Mouse (Mus musculus) lung, postnatal 10 days (tissue): ENCODE data around the gene Degs1.
A peak's percentile ranks its signal among the peaks of the same experiment; 100 is the strongest.
"Not testable (repeated sequence)": the region's sequence is repeated elsewhere in the genome, so short reads cannot be mapped to it uniquely, and the experiment has no call there.

ENCODE experiments used
- DNase-seq: peaks from one replicate; pipeline ENCODE4 v3.0.0; 2021

Gene Degs1

GRCm38 (mm10) chr1:182282091-182283075 lies at the start of gene Degs1:
Gene Degs1 (minus strand): TSS chr1:182282804.
- peak; percentile 96 for DNase-seq

GRCm38 (mm10) chr1:182325919-182326318 lies 43.3 kb upstream of the Degs1 start:
- no peak for DNase-seq

- DNase-seq: no peak
Measured at GRCm38 (mm10) chr1:182324552-182324951, 41.9 kb upstream of the Degs1 start.

GRCm38 (mm10) chr1:182323139-182323538 lies 40.5 kb upstream of the Degs1 start:
- DNase-seq: no peak

DNA sequence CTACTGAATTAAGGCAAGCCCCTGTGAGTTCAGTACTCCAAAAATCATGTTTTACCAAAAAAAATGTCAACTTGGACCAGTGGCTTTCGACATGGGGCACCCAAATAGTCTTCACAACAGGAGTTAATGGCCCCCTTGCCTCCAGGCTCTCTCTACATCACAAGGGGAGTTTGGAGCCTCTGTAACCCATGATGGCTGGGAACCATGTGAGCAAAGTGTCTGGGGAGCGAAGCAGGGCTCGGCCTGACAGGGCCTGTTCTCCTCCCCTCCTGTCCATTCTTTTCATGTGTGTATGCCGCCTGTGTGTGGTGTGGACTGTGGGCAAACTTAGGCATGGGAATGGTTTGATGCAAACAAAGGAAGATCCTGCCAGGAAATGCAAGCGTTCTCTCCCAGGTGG lies 31.6 kb upstream of the Degs1 start:
- no peak for DNase-seq

GRCm38 (mm10) chr1:182313181-182313580 lies 30.6 kb upstream of the Degs1 start:
- no peak for DNase-seq

- no peak for DNase-seq
Measured at GRCm38 (mm10) chr1:182311376-182311775, 28.8 kb upstream of the Degs1 start.

DNA sequence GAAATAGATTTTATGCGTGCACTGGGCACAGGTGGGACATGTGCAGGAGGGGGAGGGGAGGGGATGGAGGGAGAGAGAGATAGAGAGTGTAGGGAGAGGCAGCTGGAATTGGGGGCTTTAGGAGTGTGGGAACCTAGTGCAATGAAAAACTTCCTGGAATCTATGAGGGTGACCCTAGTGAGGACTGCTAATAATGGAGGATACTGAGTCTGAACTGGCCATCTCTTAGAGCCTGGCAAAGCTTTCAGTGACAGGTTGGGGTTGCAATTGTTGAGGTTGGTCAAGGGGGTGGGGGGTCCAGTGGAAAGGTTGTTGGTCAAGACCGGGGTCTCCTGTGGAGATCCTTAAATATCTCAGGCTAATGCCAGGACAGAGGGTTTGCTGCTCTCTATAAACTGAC lies 27.7 kb upstream of the Degs1 start:
- DNase-seq: no peak

DNA sequence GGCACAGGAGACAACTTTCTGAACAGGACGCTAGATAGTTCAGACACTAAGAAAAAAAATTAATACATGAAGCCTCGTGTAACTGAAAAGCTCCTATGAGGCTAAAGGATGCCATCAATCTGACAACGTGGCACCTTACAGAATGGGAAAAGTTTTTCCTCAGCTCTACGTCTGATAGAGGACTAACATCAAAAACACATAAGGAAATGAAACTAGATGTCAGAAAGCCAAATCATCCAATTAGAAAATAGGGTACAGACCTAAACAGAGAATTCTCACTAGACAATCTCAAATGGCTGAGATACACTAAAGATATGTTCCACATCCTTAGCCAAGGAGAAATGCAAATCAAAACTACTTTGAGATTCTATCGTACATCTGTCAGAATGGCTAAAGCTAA lies 26.8 kb upstream of the Degs1 start:
- no peak for DNase-seq

- DNase-seq: no peak
Measured at GRCm38 (mm10) chr1:182302916-182303315, 20.3 kb upstream of the Degs1 start.

DNA sequence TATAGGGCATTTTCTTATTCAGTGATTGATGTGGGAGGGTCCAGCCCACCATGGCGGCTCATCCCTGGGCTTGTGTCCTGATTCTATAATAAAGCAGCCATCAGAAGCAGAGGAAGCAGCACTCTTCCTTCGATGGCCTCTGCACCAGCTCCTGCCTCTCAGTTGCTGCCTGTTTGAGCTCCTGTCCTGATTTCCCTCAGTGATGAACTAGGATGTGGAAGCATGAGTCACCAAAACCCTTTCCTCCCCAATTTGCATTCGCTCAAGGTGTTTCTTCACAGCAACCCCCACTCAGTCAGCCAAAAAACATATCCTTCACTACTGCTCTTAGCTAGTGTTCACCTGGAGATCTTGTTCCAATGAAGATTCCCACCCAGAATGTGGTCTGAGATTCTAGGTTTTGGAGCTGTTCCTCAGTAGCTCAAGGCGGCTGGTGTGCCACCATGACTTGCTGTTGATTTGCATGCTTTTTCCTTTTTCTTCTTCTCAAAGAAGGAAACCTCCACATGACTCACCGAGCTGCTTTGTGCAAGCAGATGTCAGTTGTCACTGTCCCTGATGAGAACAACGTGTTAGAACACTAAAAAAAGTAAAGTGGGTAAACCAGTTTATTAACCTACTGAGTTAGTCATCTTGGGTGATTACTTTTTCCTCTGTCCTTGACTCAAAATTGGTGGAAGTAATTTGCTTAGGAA lies 19.7 kb upstream of the Degs1 start:
- no peak for DNase-seq

DNA sequence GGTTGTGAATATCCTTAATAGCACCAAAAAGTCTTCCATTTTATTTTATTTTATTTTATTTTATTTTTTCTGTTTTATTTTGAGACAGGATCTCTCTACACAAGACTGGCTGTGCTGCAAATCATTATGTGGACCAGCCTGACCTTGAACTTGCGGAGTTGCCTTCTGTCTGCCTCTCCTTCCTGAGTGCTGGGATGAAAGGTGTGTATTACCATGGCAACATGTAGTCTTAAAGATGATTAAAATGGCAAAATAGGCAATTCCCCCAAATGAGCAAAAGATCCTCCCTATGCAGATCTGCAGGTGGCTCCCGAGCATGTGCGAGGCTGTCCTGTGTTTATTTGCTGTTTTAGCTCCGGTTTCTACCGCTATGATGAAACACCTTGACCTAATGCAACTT lies 15.2 kb upstream of the Degs1 start:
- no peak for DNase-seq

- no peak for DNase-seq
Measured at GRCm38 (mm10) chr1:182297246-182297645, 14.6 kb upstream of the Degs1 start.

GRCm38 (mm10) chr1:182296816-182297215 lies 14.2 kb upstream of the Degs1 start:
- no peak for DNase-seq

GRCm38 (mm10) chr1:182296141-182296540 lies 13.5 kb upstream of the Degs1 start:
- DNase-seq: no peak

- DNase-seq: no peak
Measured at GRCm38 (mm10) chr1:182292291-182292690, 9.7 kb upstream of the Degs1 start.

- not testable (repeated sequence) for DNase-seq
Measured at GRCm38 (mm10) chr1:182290741-182291140, 8.1 kb upstream of the Degs1 start.

DNA sequence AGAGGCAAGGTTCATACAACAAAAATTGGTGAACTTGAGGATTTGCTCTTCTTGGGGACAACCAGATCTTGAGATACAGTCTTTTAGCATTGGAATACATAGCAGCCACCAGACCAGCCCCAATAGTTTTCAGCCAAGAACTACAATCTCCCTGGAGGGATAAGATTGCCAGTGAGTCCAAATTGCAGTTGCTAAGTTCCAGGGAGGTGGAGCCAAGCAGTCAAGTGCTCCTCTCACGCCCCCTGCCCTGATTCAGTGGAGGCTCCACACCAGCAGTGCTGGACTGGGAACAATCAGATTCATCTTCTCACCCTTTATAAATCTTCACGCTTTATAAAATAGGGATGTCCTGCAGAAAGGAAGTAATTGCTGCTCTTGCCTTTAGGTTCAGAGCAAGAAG lies 7.2 kb upstream of the Degs1 start:
- DNase-seq: no peak

DNA sequence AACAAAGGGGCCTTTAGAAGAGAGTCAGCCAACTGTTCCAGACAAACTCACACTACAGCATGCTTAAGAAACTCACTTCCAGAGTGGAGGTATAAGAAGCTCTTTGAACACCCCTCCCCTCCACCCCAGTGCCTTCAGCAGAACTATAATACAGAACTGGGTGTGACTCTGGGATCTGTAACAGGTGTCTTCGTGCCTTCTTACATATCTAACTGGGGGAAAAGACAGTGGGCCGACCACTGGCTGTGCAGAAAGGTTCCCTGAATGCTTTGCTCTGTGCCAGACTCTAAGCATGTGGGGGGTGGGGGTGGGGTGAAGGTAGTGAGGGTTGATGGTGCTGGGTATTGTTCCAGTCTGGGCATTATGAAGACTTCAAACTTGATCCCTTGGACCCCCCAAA lies 6.0 kb upstream of the Degs1 start:
- no peak for DNase-seq

GRCm38 (mm10) chr1:182287781-182288180 lies 5.2 kb upstream of the Degs1 start:
- peak; percentile 30 for DNase-seq

DNA sequence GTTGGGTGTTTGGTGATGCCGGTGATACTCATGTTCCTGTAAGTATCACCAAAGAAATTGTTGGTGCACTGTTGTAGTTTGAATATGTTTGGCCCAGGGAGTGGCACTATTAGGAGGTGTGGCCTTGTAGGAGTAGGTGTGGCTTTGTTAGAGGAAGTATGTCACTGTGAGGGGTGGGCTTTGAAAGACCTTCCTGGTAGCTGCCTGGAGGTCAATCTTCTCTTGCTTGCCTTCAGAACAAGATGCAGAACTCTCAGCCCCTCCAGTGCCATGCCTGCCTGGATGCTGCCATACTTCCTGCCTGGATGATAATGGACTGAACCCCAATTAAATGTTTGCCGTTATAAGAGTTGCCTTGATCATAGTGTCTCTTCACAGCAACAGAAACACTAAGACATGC lies 2.2 kb upstream of the Degs1 start:
- no peak for DNase-seq

DNA sequence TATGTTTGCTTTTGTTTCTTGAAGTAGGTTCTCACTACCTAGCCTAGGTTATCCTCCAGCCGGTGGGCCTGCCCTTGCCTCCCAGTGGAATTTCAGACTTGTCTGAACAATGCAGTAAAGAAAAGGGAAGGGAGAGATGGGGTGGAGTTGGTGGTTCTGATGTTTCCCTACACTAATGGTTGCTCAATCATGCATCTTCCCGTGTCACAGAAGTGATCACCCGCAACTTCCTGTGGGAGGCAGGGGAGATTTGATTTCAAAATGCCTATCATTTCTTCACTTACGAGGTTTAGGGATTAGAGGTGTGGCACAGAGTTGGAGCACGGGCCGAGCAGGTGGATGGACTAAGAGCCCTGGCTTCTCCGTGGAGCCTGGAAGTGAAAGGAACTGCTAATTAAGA lies 627 bp upstream of the Degs1 start:
- peak; percentile 21 for DNase-seq

- peak; percentile 19 for DNase-seq
Measured at GRCm38 (mm10) chr1:182281251-182281711, 1.3 kb downstream of the Degs1 start.

DNA sequence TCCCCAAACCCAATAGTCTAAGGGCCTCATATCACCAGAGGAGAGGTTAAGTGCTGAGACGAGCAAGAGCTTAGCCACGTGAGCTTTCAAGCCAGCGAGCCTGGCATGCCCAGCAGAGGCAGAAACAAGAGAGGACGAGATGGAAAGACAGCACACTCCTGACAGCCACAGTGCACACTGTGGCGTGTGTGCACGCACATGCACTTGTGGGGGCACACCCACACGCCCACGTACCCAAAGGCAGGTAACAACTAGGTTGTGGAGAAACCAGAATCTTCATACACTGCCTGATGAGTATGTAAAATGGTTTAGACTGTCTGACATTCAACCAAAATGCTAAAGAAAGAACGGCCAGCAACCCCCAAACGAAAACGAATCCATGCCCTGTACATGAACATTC lies 2.0 kb downstream of the Degs1 start:
- no peak for DNase-seq
